Mouse (Mus musculus) ES-Bruce4 (cell line): ENCODE results near the gene Mpig6b.

ENCODE experiments used
- CTCF ChIP-seq: IDR thresholded peaks from one replicate; pipeline ENCODE4 v1.8.1; 2011; ENCODE audit warnings: low read depth, low read length
- EP300 ChIP-seq: IDR thresholded peaks from 2 replicates; pipeline ENCODE4 v1.6.1; 2011; ENCODE audit warnings: low read depth, low read length; ENCODE audit not compliant: insufficient read depth
- POLR2A ChIP-seq: IDR thresholded peaks from one replicate; pipeline ENCODE4 v1.8.1; 2011; ENCODE audit warnings: low read length; ENCODE audit not compliant: insufficient read depth

DNA sequence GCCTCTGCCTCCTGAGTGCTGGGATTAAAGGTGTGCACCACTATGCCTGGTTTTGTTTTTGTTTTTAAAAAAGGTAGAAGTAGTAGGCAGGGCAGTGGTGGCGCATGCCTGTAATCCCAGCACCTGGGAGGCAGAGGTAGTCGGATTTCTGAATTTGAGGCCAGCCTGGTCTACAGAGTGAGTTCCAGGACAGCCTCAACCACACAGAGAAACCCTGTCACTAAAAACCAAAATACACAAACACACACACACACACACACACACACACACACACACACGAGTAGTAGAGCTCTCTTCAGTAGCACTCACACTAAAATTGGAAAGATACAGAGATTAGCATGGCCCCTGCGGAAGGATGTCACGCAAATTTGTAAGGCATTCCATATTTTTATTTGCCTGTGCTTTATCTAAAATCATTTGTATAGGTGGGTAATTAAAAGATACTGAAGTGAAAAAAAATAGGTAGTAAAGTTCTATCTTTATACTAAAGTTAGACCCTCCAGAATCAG, 17.0 kb downstream of the Mpig6b start:
- no peak for TF ChIP-seq POLR2A
- TF ChIP-seq EP300: no peak
- no peak for TF ChIP-seq CTCF
